Mouse (Mus musculus) heart, postnatal 0 days (tissue): ENCODE results near the gene Susd3. TPM values are rescaled to one million over a fixed set of nuclear protein-coding genes. Genes with fewer than 3 reads are reported as not detected.

Experiments used
- ATAC-seq: fragments of 200-750 bp; cut with Nextera tagmentation; 2 replicates; pipeline ENCODE4 v1.8.0; 2017; ENCODE audit warnings: low read depth, moderate number of reproducible peaks, moderate library complexity; ENCODE audit not compliant: insufficient read depth
- DNase-seq: peaks from one replicate; pipeline ENCODE4 v3.0.0-alpha.2; 2016; ENCODE audit warnings: low spot score
- H3K27ac ChIP-seq: fragments of 300-500 bp; sonication (generic); 2 replicates; pipeline ENCODE4 v1.5.1; 2014; ENCODE audit warnings: low read depth, mild to moderate bottlenecking
- H3K27me3 ChIP-seq: fragments of 300-500 bp; sonication (generic); 2 replicates; pipeline ENCODE4 v1.6.1; 2014; ENCODE audit warnings: low read length, mixed read lengths; ENCODE audit not compliant: control insufficient read depth, insufficient read depth
- H3K36me3 ChIP-seq: fragments of 300-500 bp; sonication (generic); replicated peaks from 2 replicates; pipeline ENCODE4 v1.6.1; 2014; ENCODE audit warnings: low read length, mixed read lengths; ENCODE audit not compliant: control insufficient read depth, insufficient read depth
- H3K4me1 ChIP-seq: fragments of 300-500 bp; sonication (generic); 2 replicates; pipeline ENCODE4 v1.6.1; 2014; ENCODE audit warnings: antibody characterized with exemption; ENCODE audit not compliant: control insufficient read depth, insufficient read depth
- H3K4me2 ChIP-seq: fragments of 300-500 bp; sonication (generic); 2 replicates; pipeline ENCODE4 v1.6.1; 2014; ENCODE audit warnings: low read depth, mild to moderate bottlenecking, low read length, moderate library complexity
- H3K4me3 ChIP-seq: fragments of 300-500 bp; sonication (generic); 2 replicates; pipeline ENCODE4 v1.5.1; 2014; ENCODE audit warnings: low read depth, low read length
- H3K9ac ChIP-seq: fragments of 300-500 bp; sonication (generic); replicated peaks from 2 replicates; pipeline ENCODE4 v1.6.1; 2014; ENCODE audit warnings: low read depth, low read length, mixed read lengths
- H3K9me3 ChIP-seq: fragments of 300-500 bp; sonication (generic); replicated peaks from 2 replicates; pipeline ENCODE4 v1.6.1; 2016; ENCODE audit warnings: low read length; ENCODE audit not compliant: control insufficient read depth
- CTCF ChIP-seq: IDR thresholded peaks from 2 replicates; pipeline ENCODE4 v1.5.1; 2016; ENCODE audit warnings: antibody characterized with exemption, control low read depth, low read depth
- EP300 ChIP-seq: IDR thresholded peaks from 2 replicates; pipeline ENCODE4 v1.6.1; 2016; ENCODE audit warnings: antibody characterized with exemption, low read depth
- WGBS: fragments of 180-500 bp; shearing (Covaris S2); extraction: QIAGEN DNeasy Blood & Tissue Kit; methylation state at CpG from one replicate; pipeline ENCODE4 v1.1.7; 2014; 5-methylcytosine and 5-hydroxymethylcytosine counted together
- polyA plus RNA-seq: library from polyadenylated mRNA; unstranded; fragments of >200 nt; fragmentation: Nextera tagmentation; extraction: Ambion mirVana; gene quantifications from 2 replicates; pipeline ENCODE4 v1.2.1, GENCODE M21; 2015
- total RNA-seq: library from RNA; depleted of rRNA; stranded (reverse); fragments of >200 nt; gene quantifications from 2 replicates; pipeline ENCODE4 v1.2.3, GENCODE M21; 2014; ENCODE audit warnings: low replicate concordance

Gene Susd3
- total and polyA plus RNA-seq, 2 experiments from 2014 or later, result 0.46 to 0.75 TPM

DNA sequence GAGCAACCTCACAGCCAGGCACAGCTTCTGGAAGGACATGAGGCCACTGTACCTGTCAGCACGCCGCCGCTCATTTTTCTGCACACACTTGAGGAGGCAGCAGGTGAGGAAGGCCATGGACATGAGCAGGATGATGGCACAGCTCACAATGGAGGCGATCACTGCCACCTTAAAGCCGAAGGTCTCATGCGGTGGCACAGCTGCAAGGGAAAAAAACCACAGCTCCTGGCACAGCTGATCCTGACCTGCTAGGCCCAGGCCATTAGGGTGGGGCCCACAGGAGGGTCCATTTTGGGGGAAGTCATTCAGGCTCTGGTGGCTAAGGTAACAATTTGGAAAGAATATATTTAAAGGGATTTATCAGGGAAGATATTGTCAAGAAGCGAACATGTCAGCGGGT is 9.8 kb downstream of the Susd3 start:
- Histone ChIP-seq H3K4me3 (no peak overlapping the region), H3K9me3 (0 out of 2 replicates have a peak, but pooled peaks cover 4% of the 10 kb centered on the region), H3K4me2 (no peak overlapping the region), H3K36me3 (no peaks in the 10 kb centered on the region), H3K9ac (no peak overlapping the region), H3K27me3 (no peaks in the 10 kb centered on the region), H3K27ac (no peak overlapping the region), H3K4me1 (no peaks in the 10 kb centered on the region)
- TF ChIP-seq EP300, result no peak
- TF ChIP-seq CTCF, result no peak
- ATAC-seq (no peak), DNase-seq (no peak)
- 91% methylated on average over 8 of the region's 8 CpGs for WGBS

- ATAC-seq (no peak), DNase-seq (no peak)
- Histone ChIP-seq H3K9me3 (0 out of 2 replicates have a peak, but pooled peaks cover 4% of the 10 kb centered on the region), H3K4me2 (no peak overlapping the region), H3K9ac (no peak overlapping the region), H3K36me3 (no peaks in the 10 kb centered on the region), H3K27ac (no peak overlapping the region), H3K4me3 (no peak overlapping the region), H3K27me3 (no peaks in the 10 kb centered on the region), H3K4me1 (no peaks in the 10 kb centered on the region)
- TF ChIP-seq EP300 (no peak), CTCF (no peak)
- 83% methylated on average over 8 of the region's 8 CpGs for WGBS
Observed at GRCm38 (mm10) chr13:49237617-49238016, 10.9 kb downstream of the Susd3 start.

DNA sequence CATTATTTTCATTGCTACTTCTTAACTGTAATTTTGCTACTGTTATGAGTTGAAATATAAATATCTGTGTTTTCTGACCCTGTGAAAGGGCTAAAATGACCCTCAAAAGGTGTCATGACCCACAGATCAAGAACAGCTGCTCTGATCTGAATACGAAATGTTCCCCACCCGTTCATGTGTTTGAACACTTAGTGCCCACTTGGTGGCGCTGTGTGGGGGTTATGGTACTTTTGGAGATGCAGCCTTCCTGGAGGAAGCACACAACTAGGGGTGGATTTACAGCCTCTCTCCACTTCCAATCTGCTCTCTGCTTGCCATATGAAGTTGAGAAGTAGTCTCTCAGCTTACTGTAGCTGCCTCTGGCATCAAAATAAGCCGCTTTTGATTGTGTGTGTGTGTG is 13.8 kb downstream of the Susd3 start:
- DNase-seq, result no peak
- ATAC-seq, result no peak
- H3K4me2 ChIP-seq, result no peak overlapping the region
- H3K9ac ChIP-seq, result no peak overlapping the region
- H3K4me1 ChIP-seq, result no peaks in the 10 kb centered on the region
- no peaks in the 10 kb centered on the region for H3K36me3 ChIP-seq
- no peak overlapping the region for H3K27ac ChIP-seq
- H3K9me3 ChIP-seq, result 0 out of 2 replicates have a peak, but pooled peaks cover 4% of the 10 kb centered on the region
- TF ChIP-seq CTCF, result no peak
- TF ChIP-seq EP300, result no peak
- H3K4me3 ChIP-seq, result no peak overlapping the region
- WGBS, result 93% methylated on average over 4 of the region's 4 CpGs
- H3K27me3 ChIP-seq, result no peaks in the 10 kb centered on the region

DNA sequence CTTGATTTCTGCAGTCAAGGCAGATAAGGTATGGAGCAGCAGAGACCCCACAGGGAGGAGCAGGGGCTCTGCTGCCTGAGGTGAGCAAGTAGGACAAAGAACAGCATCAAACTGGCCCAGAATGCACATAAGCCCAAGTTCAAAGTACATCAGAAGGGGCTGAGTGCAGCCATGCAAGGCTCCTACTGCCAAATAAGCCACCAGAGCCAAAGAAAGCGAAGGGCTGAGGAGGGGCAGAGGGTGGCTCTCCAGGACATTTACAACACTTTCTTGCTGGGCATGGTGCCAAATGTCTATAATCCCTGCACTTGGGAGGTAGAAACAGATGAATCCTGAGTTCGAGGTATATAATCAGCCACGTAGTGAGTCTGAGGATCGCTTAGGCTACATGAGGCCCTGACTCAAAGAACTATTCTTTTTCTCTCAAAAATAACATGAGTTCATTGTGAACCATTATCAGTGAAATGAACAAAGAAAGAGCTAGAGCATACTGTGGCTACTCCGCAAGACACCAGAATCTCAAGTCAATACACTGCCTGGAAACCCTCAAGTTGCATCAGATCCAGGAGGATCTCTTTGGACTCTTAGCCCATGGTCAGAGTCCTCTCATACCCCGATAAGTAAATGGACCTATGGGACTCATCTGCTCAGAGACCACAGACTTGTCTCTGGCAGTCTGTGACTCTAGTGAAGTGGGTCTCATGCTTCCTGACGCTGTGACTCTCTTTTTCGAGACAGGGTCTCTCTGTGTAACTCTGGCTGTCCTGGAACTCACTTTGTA is 14.5 kb downstream of the Susd3 start:
- H3K4me1 ChIP-seq, result no peaks in the 10 kb centered on the region
- H3K9me3 ChIP-seq, result 0 out of 2 replicates have a peak, but pooled peaks cover 4% of the 10 kb centered on the region
- WGBS, result 83% methylated on average over 8 of the region's 8 CpGs
- no peak overlapping the region for H3K4me2 ChIP-seq
- no peak overlapping the region for H3K9ac ChIP-seq
- TF ChIP-seq CTCF, result no peak
- TF ChIP-seq EP300, result no peak
- no peaks in the 10 kb centered on the region for H3K27me3 ChIP-seq
- no peak for DNase-seq
- no peak overlapping the region for H3K4me3 ChIP-seq
- H3K36me3 ChIP-seq, result no peaks in the 10 kb centered on the region
- ATAC-seq, result no peak
- H3K27ac ChIP-seq, result no peak overlapping the region

- H3K36me3 ChIP-seq, result no peaks in the 10 kb centered on the region
- TF ChIP-seq EP300, result no peak
- TF ChIP-seq CTCF, result no peak
- no peaks in the 10 kb centered on the region for H3K27me3 ChIP-seq
- WGBS, result 31% methylated on average over 4 of the region's 4 CpGs
- H3K9ac ChIP-seq, result no peak overlapping the region
- no peak overlapping the region for H3K27ac ChIP-seq
- ATAC-seq (no peak), DNase-seq (no peak)
- H3K4me3 ChIP-seq, result no peak overlapping the region
- H3K4me2 ChIP-seq, result no peak overlapping the region
- H3K9me3 ChIP-seq, result peaks cover 4% of the 10 kb centered on the region; the same call in 1 of the 2 replicates
- H3K4me1 ChIP-seq, result no peaks in the 10 kb centered on the region
Observed at GRCm38 (mm10) chr13:49225633-49226032, 22.9 kb downstream of the Susd3 start.
